In genomic region chr15:79258521-79258920, GRCm38 (mm10) we compare ENCODE assay signal across 20 mouse cellular contexts. TPM values are rescaled to one million over a fixed set of nuclear protein-coding genes. Genes with fewer than 3 reads are reported as not detected.
DNase-seq lines count a peak whose midpoint lies in the region; ATAC-seq and TF ChIP-seq lines count a peak whose summit lies in the region.
"Had no signal": no experiment of that assay in that cellular context is flagged by ENCODE, and none has a peak within 500 bp of the region (broad histone marks: within the 10 kb centered on the region; RNA-seq: fewer than 3 reads in every experiment).

No protein-coding gene starts in this region.

- 30% methylated on average over 17 of the region's 17 CpGs for WGBS in kidney, embryonic 14.5 days
- 31% methylated on average over 17 of the region's 17 CpGs for WGBS in hindbrain, embryonic 12.5 days
- 26% methylated on average over 17 of the region's 17 CpGs for WGBS in forebrain, embryonic 14.5 days

- no peak overlapping the region for H3K27ac ChIP-seq in kidney, embryonic 14.5 days (ENCODE audit: low read depth, low read length)
- no peak overlapping the region for H3K27ac ChIP-seq in ES-Bruce4 (ENCODE audit: insufficient read depth, low read length)
- no peak overlapping the region for H3K27ac ChIP-seq in hindbrain, embryonic 12.5 days
- no peak overlapping the region for H3K27ac ChIP-seq in forebrain, embryonic 14.5 days (ENCODE audit: low read depth, low read length)
- H3K27ac ChIP-seq: embryonic facial prominence, embryonic 13.5 days; heart, embryonic 15.5 days had no signal

- no peak for ATAC-seq in kidney, embryonic 14.5 days (ENCODE audit: low FRiP score, low TSS enrichment)
- ATAC-seq in hindbrain, embryonic 12.5 days (ENCODE audit: low FRiP score): no peak
- ATAC-seq in forebrain, embryonic 14.5 days: no peak
- ATAC-seq: forebrain, postnatal 0 days; inflammation-experienced regulatory T-cells, adult 6 months; midbrain, embryonic 16.5 days had no signal

- no peak for TF ChIP-seq POLR2A in ES-Bruce4 (IDR thresholded peaks at IDR 0.05; ENCODE audit: insufficient read depth, low read length)

- H3K27me3 ChIP-seq in kidney, embryonic 14.5 days (ENCODE audit: control insufficient read depth, insufficient read depth, low read length): peaks cover 22% of the 10 kb centered on the region
- peaks cover 2% of the 10 kb centered on the region; the same call in 1 of the 2 replicates for H3K27me3 ChIP-seq in ES-Bruce4 (ENCODE audit: control insufficient read depth, insufficient read depth, low read length, poor library complexity, severe bottlenecking)
- H3K27me3 ChIP-seq in hindbrain, embryonic 12.5 days: peaks cover 74% of the 10 kb centered on the region
- H3K27me3 ChIP-seq in forebrain, embryonic 14.5 days (replicated peaks; ENCODE audit: control insufficient read depth, insufficient read depth, low read length): peaks cover 34% of the 10 kb centered on the region

- H3K9ac ChIP-seq in kidney, embryonic 14.5 days (ENCODE audit: low read depth, low read length): no peak overlapping the region
- H3K9ac ChIP-seq in ES-Bruce4 (ENCODE audit: low read depth, poor library complexity, severe bottlenecking): no peak overlapping the region
- no peak overlapping the region for H3K9ac ChIP-seq in hindbrain, embryonic 12.5 days
- H3K9ac ChIP-seq in forebrain, embryonic 14.5 days (ENCODE audit: low read length): no peak overlapping the region
- H3K9ac ChIP-seq: embryonic facial prominence, embryonic 13.5 days; forebrain, postnatal 0 days; heart, embryonic 15.5 days had no signal

- peaks cover 6% of the 10 kb centered on the region for H3K4me1 ChIP-seq in kidney, embryonic 14.5 days (ENCODE audit: control insufficient read depth, insufficient read depth, low read length)
- peaks cover 2% of the 10 kb centered on the region for H3K4me1 ChIP-seq in ES-Bruce4 (ENCODE audit: control insufficient read depth, insufficient read depth, low read length)
- peaks cover 13% of the 10 kb centered on the region for H3K4me1 ChIP-seq in hindbrain, embryonic 12.5 days
- peaks cover 4% of the 10 kb centered on the region; the same call in 1 of the 2 replicates for H3K4me1 ChIP-seq in forebrain, embryonic 14.5 days (ENCODE audit: control insufficient read depth, insufficient read depth, low read length)

- no peak overlapping the region for H3K4me3 ChIP-seq in kidney, embryonic 14.5 days (ENCODE audit: low read length)
- peak overlapping the region; percentile 35 for H3K4me3 ChIP-seq in ES-Bruce4 (ENCODE audit: low read depth, low read length)
- no peak overlapping the region for H3K4me3 ChIP-seq in hindbrain, embryonic 12.5 days
- no peak overlapping the region for H3K4me3 ChIP-seq in forebrain, embryonic 14.5 days (ENCODE audit: low read depth, low read length)
- H3K4me3 ChIP-seq: embryonic facial prominence, embryonic 13.5 days; heart, embryonic 15.5 days had no signal

- 0 out of 2 replicates have a peak, but pooled peaks have one; percentile 9 for TF ChIP-seq EP300 in ES-Bruce4 (IDR thresholded peaks at IDR 0.05; ENCODE audit: insufficient read depth, low read depth, low read length)

- no peaks in the 10 kb centered on the region for H3K9me3 ChIP-seq in kidney, embryonic 14.5 days (ENCODE audit: control insufficient read depth, low read length)
- H3K9me3 ChIP-seq in ES-Bruce4 (replicated peaks; ENCODE audit: control insufficient read depth, insufficient read depth, low read length, poor library complexity, severe bottlenecking): no peaks in the 10 kb centered on the region
- H3K9me3 ChIP-seq in hindbrain, embryonic 12.5 days (replicated peaks): no peaks in the 10 kb centered on the region
- H3K9me3 ChIP-seq in forebrain, embryonic 14.5 days (replicated peaks; ENCODE audit: control insufficient read depth, low read length): no peaks in the 10 kb centered on the region
- H3K9me3 ChIP-seq: embryonic facial prominence, embryonic 13.5 days; heart, embryonic 15.5 days had no signal

- no peak overlapping the region for H3K4me2 ChIP-seq in kidney, embryonic 14.5 days (replicated peaks; ENCODE audit: low read depth, low read length)
- no peak overlapping the region for H3K4me2 ChIP-seq in hindbrain, embryonic 12.5 days (replicated peaks)
- H3K4me2 ChIP-seq in forebrain, embryonic 14.5 days (ENCODE audit: low read length): no peak overlapping the region
- H3K4me2 ChIP-seq: embryonic facial prominence, embryonic 13.5 days; heart, embryonic 15.5 days had no signal

- DNase-seq in kidney, adult 11 months: peak; percentile 89
- peak; percentile 84 to 86 for DNase-seq in kidney, adult 8-10 months
- DNase-seq in kidney, postnatal 36 days: peak; percentile 86 to 94
- no peak for DNase-seq in forebrain, embryonic 14.5 days (ENCODE audit: low spot score)
- DNase-seq in left cerebral cortex, adult 11 months (ENCODE audit: low spot score): no peak
- DNase-seq: adrenal gland, postnatal 25 days; cerebellum, adult 8-10 months; forebrain, postnatal 0 days; heart, adult 18-20 months; liver; right cerebral cortex, adult 18-20 months; thymus, postnatal 25 days had no signal

- H3K36me3 ChIP-seq in kidney, embryonic 14.5 days (ENCODE audit: control insufficient read depth, insufficient read depth, low read length): no peaks in the 10 kb centered on the region
- no peaks in the 10 kb centered on the region for H3K36me3 ChIP-seq in ES-Bruce4 (ENCODE audit: control insufficient read depth, insufficient read depth, low read length, poor library complexity, severe bottlenecking)
- H3K36me3 ChIP-seq in hindbrain, embryonic 12.5 days: no peaks in the 10 kb centered on the region
- H3K36me3 ChIP-seq in forebrain, embryonic 14.5 days (ENCODE audit: control insufficient read depth, insufficient read depth, low read length): no peaks in the 10 kb centered on the region
- H3K36me3 ChIP-seq: embryonic facial prominence, embryonic 13.5 days; heart, embryonic 15.5 days had no signal

- no peak for TF ChIP-seq CTCF in ES-Bruce4 (IDR thresholded peaks at IDR 0.05; ENCODE audit: low read depth, low read length)

RNA-seq across cellular contexts. Expression of gene Slc16a8, which starts 4.0 kb away (rescaled TPM):
- 0.39 and 0.50 TPM in 2 replicates for polyA plus RNA-seq in kidney, embryonic 14.5 days (2014; fragmentation: Nextera tagmentation; extraction: Ambion mirVana)
- polyA plus RNA-seq in ES-Bruce4 (2011; ENCODE audit: insufficient read depth, insufficient read length, low read depth, missing spikeins): not detected in 2 replicates
- polyA plus RNA-seq in hindbrain, embryonic 12.5 days (2016; fragmentation: Nextera tagmentation; extraction: Ambion mirVana): 0.36 and 0.66 TPM in 2 replicates
- polyA plus RNA-seq in forebrain, embryonic 14.5 days (2014; fragmentation: Nextera tagmentation; extraction: Ambion mirVana): 0.60 and 0.83 TPM in 2 replicates
- polyA plus RNA-seq: cortical plate, adult 2 months; inflammation-experienced regulatory T-cells, adult 6 months had no signal

RNA-seq across cellular contexts. Expression of gene Baiap2l2, which starts 26.8 kb away (rescaled TPM):
- 6.1 and 10.3 TPM in 2 replicates for polyA plus RNA-seq in kidney, embryonic 14.5 days (2014; fragmentation: Nextera tagmentation; extraction: Ambion mirVana)
- polyA plus RNA-seq in ES-Bruce4 (2011; ENCODE audit: insufficient read depth, insufficient read length, low read depth, missing spikeins): 0.69 and 1.8 TPM in 2 replicates
- 0.92 and 4.1 TPM in 2 replicates for polyA plus RNA-seq in hindbrain, embryonic 12.5 days (2016; fragmentation: Nextera tagmentation; extraction: Ambion mirVana)
- 1.4 and 2.6 TPM in 2 replicates for polyA plus RNA-seq in forebrain, embryonic 14.5 days (2014; fragmentation: Nextera tagmentation; extraction: Ambion mirVana)

RNA-seq across cellular contexts. Expression of gene Gm49486, which starts 29.3 kb away (rescaled TPM):
- 0.21 and 0.61 TPM in 2 replicates for polyA plus RNA-seq in kidney, embryonic 14.5 days (2014; fragmentation: Nextera tagmentation; extraction: Ambion mirVana)
- polyA plus RNA-seq in ES-Bruce4 (2011; ENCODE audit: insufficient read depth, insufficient read length, low read depth, missing spikeins): 1.0 TPM in 2 replicates
- 1.0 TPM in 2 replicates for polyA plus RNA-seq in hindbrain, embryonic 12.5 days (2016; fragmentation: Nextera tagmentation; extraction: Ambion mirVana)
- 0.69 and 0.98 TPM in 2 replicates for polyA plus RNA-seq in forebrain, embryonic 14.5 days (2014; fragmentation: Nextera tagmentation; extraction: Ambion mirVana)
- polyA plus RNA-seq: inflammation-experienced regulatory T-cells, adult 6 months had no signal

RNA-seq across cellular contexts. Expression of gene Pick1, which starts 29.5 kb away (rescaled TPM):
- polyA plus RNA-seq in kidney, embryonic 14.5 days (2014; fragmentation: Nextera tagmentation; extraction: Ambion mirVana): 25.8 and 31.4 TPM in 2 replicates
- polyA plus RNA-seq in ES-Bruce4 (2011; ENCODE audit: insufficient read depth, insufficient read length, low read depth, missing spikeins): 47.8 and 48.0 TPM in 2 replicates
- polyA plus RNA-seq in hindbrain, embryonic 12.5 days (2016; fragmentation: Nextera tagmentation; extraction: Ambion mirVana): 67.1 and 72.6 TPM in 2 replicates
- polyA plus RNA-seq in forebrain, embryonic 14.5 days (2014; fragmentation: Nextera tagmentation; extraction: Ambion mirVana): 36.9 and 45.3 TPM in 2 replicates

Comparison
In these comparisons a context has a peak if more than half of its experiments do, and no peak if none do; other contexts are left out.
1. DNase-seq: peak in kidney, adult 11 months (single experiment), kidney, adult 8-10 months (2 of 2) and kidney, postnatal 36 days (2 of 2); none in forebrain, embryonic 14.5 days (single experiment) and left cerebral cortex, adult 11 months (single experiment).